Mouse (Mus musculus) liver, adult 2 months (tissue): ENCODE measurements around the gene Dmrta2.

ENCODE experiments used
- CTCF ChIP-seq: fragments of 200-500 bp; IDR thresholded peaks from 2 replicates; pipeline ENCODE4 v1.5.1; 2011; ENCODE audit warnings: low read depth, low read length, control low read depth
- POLR2A ChIP-seq: fragments of 200-500 bp; IDR thresholded peaks from 2 replicates; pipeline ENCODE4 v1.6.1; 2011; ENCODE audit warnings: low read length, control low read depth; ENCODE audit not compliant: insufficient read depth; ENCODE audit errors: extremely low read depth

DNA sequence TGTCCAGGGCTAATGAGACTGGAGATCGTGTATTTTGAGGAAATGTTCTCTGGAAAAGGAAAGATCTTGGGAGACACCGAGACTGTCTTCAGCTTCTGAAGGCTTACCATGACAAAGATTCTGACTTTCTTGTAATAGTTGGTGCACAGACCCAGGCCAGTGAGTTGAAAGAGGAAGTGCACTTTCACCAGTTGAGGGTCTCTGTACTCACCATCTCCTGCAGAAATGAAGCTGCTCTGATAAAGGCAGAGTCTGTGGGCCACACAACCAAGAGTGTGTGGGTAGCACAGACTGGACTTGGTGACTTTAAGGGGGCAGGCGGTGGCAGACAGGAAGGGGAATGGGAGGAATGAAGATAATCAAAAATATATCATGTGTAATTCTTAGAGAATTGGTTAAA lies 41.3 kb upstream of the Dmrta2 start:
- no peak for TF ChIP-seq POLR2A
- TF ChIP-seq CTCF = no peak
